Mouse (Mus musculus): ENCODE measurements around the gene Gale.

- TF ChIP-seq CTCF (conservative IDR thresholded peaks at IDR 0.05; ENCODE audit: insufficient read depth, insufficient read length, low read depth, low read length) (no peak), POLR2A (IDR thresholded peaks at IDR 0.05; ENCODE audit: low read depth, low read length) (no peak)
These were observed 7.1 kb downstream of the Gale start for GRCm38 (mm10) chr4:135970585-135970984.

All from kidney, adult 2 months (tissue).